Mouse (Mus musculus) heart, embryonic 16.5 days (tissue): Measurements from ENCODE around the gene Rgs10. TPM values are rescaled to one million over a fixed set of nuclear protein-coding genes. Genes with fewer than 3 reads are reported as not detected.

Experiments used
- ATAC-seq: fragments of 200-750 bp; cut with Nextera tagmentation; replicated peaks from 2 replicates; pipeline ENCODE4 v1.8.0; 2017; ENCODE audit warnings: moderate number of reproducible peaks; ENCODE audit not compliant: insufficient read depth, low FRiP score; ENCODE audit errors: extremely low read depth
- H3K27ac ChIP-seq: fragments of 300-500 bp; sonication (generic); 2 replicates; pipeline ENCODE4 v1.5.1; 2014; ENCODE audit warnings: mild to moderate bottlenecking, low read length, control low read depth, moderate library complexity
- H3K27me3 ChIP-seq: fragments of 300-500 bp; sonication (generic); 2 replicates; pipeline ENCODE4 v1.6.1; 2014; ENCODE audit warnings: low read length, mixed read lengths; ENCODE audit not compliant: control insufficient read depth, insufficient read depth
- H3K36me3 ChIP-seq: fragments of 300-500 bp; sonication (generic); 2 replicates; pipeline ENCODE4 v1.6.1; 2014; ENCODE audit not compliant: control insufficient read depth, insufficient read depth
- H3K4me1 ChIP-seq: fragments of 300-500 bp; sonication (generic); 2 replicates; pipeline ENCODE4 v1.6.1; 2014; ENCODE audit warnings: low read length, mixed read lengths; ENCODE audit not compliant: control insufficient read depth, insufficient read depth
- H3K4me2 ChIP-seq: fragments of 300-500 bp; sonication (generic); 2 replicates; pipeline ENCODE4 v1.6.1; 2014; ENCODE audit warnings: low read depth, mild to moderate bottlenecking, control low read depth, low read length
- H3K4me3 ChIP-seq: fragments of 300-500 bp; sonication (generic); 2 replicates; pipeline ENCODE4 v1.5.1; 2014; ENCODE audit warnings: mild to moderate bottlenecking, control low read depth, low read length
- H3K9ac ChIP-seq: fragments of 300-500 bp; sonication (generic); 2 replicates; pipeline ENCODE4 v1.6.1; 2014; ENCODE audit warnings: low read length, control low read depth
- H3K9me3 ChIP-seq: fragments of 300-500 bp; sonication (generic); replicated peaks from 2 replicates; pipeline ENCODE4 v1.6.1; 2016; ENCODE audit warnings: low read length; ENCODE audit not compliant: control insufficient read depth
- WGBS: fragments of 180-500 bp; shearing (Covaris S2); extraction: QIAGEN DNeasy Blood & Tissue Kit; methylation state at CpG from one replicate; pipeline ENCODE4 v1.1.7; 2014; 5-methylcytosine and 5-hydroxymethylcytosine counted together
- polyA plus RNA-seq: library from polyadenylated mRNA; unstranded; fragments of >200 nt; fragmentation: Nextera tagmentation; extraction: Ambion mirVana; gene quantifications from 2 replicates; pipeline ENCODE4 v1.2.1, GENCODE M21; 2015

Gene Rgs10
- polyA plus RNA-seq = 10.1 and 11.6 TPM in 2 replicates

DNA sequence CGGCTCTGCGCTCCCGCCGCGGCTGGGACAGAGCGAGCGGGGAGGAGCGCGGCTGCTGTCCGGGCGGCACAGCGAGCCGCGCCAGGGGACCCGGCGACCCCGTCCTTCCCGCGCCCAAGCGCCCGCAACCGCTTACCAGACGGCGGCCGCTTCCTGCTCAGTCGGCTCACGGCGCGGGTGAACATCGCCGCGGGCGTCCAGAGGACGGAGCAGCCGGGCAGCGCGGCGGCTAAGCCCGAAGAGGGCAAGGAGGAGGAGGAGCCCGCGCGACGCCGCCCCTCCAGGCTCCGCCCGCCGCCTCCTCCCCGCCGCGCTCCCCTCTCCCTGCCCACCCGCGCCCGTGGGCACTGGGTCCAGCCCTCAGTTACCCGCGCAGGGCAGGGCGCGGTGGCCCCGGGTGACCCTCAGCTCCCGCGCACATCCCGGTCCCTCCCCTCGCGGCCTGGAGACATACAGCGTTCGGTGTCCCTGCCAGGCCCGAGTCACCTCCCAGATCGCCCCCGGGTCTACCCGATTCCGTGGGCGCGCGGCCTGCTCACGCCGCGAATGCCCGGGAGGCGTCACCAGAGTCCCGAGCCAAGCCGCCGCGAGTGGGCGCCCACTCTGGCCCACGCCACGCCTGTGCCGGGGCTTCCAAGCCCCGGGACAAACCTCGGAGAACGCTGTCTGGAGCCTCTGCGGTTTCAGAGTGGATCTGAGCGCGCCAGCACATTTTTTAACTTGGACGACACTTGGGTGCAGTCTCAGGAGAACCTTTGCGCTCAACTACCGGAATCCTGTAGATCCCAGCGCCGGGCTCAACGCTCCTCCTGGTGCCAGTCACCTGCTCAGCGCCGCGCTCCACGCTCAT, at the start of gene Rgs10:
Rgs10 (minus strand) TSS at position 829 of the 850 bp plus-strand sequence.
- Histone ChIP-seq H3K9me3 (no peaks in the 10 kb centered on the region), H3K4me1 (peaks cover 13% of the 10 kb centered on the region), H3K9ac (peak within 1 kb of the TSS; percentile 77), H3K27me3 (peaks cover 29% of the 10 kb centered on the region), H3K4me2 (peak within 1 kb of the TSS; percentile 99), H3K36me3 (no peaks in the 10 kb centered on the region), H3K27ac (no peak within 1 kb of the TSS), H3K4me3 (peak within 1 kb of the TSS; percentile 62)
- under 1% methylated on average over 80 of the region's 102 CpGs for WGBS
- ATAC-seq = peak; percentile 85

DNA sequence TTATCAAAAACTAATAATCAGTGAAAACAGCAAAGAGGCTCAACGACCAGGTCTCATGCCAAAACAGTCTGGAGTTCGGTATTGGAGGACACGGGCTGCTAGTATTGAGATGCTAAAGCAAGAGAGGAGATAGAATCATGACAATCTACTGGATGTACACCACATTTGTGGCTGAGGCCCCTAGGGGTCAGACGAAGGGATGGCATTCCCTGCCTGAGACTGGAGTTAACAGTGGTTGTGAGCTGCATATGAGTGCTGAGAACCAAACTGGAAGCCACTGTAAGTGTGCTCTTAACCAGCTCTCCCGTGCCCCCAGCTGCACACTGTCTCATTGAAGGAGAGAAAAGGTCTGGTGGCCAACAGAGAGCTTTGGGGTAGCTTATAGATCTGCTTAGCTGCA, 43.8 kb upstream of the Rgs10 start:
- Histone ChIP-seq H3K27me3 (no peaks in the 10 kb centered on the region), H3K27ac (no peak overlapping the region), H3K4me2 (peak overlapping the region; percentile 84), H3K9ac (no peak overlapping the region; the same call in 1 of the 2 replicates), H3K36me3 (no peaks in the 10 kb centered on the region), H3K4me1 (peaks cover 17% of the 10 kb centered on the region), H3K4me3 (peak overlapping the region; percentile 91; the same call in 1 of the 2 replicates), H3K9me3 (no peaks in the 10 kb centered on the region)
- 73% methylated on average over 5 of the region's 5 CpGs for WGBS
- no peak for ATAC-seq

DNA sequence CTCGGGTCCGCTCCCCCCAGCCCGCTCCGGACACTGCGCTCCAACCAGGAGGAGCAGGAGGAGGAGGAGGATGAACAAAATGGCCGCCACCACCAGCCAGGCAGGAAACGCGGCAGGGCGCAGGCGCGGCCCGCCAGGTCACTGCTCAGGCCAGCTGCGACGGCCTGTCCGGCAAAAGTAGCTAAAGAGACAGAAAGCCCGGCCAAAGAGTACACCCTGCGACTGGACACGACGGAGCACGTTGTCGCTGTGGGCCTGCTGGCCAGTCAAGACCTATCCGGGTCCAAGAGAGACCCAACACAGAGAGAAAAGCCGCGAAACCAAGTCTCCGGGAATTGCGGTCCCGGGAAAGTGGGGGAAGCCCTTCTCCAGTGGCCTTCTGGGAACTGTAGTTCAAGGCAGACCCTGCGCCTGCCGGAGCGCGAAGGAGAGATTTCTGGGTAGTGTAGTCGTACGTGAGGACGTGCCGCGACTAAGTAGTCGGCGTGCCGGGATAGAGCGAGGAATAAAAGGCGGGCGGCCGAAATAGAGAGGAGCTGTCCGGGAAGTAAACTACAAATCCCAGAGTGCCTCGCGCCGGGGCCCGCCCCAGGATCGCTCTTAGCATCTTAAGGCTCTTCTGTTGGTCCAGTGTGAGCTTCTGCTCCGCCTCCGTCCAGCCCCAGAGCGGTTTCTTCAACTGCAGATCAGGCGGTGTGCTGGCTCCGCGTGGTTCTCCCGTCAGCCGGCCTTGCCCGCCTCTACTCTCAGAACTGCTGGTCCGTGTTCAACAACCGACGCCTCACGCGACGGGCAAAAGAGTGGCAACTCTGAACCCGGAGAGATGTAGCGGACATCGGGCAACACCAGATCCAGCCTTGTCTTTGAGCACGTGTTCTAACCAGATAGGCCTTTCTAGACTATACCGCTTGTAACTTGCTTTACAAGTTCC, 43.0 kb upstream of the Rgs10 start, which contains the start of gene Tial1:
Tial1 (minus strand) TSS at position 433 of the 931 bp plus-strand sequence.
- Histone ChIP-seq H3K4me3 (peak within 1 kb of the TSS; percentile 91), H3K4me2 (peak within 1 kb of the TSS; percentile 84), H3K9ac (peak within 1 kb of the TSS; percentile 97), H3K27me3 (no peaks in the 10 kb centered on the region), H3K36me3 (no peaks in the 10 kb centered on the region), H3K9me3 (no peaks in the 10 kb centered on the region), H3K27ac (peak within 1 kb of the TSS; percentile 98), H3K4me1 (peaks cover 17% of the 10 kb centered on the region)
- under 1% methylated on average over 69 of the region's 69 CpGs for WGBS
- peak; percentile 98 for ATAC-seq

DNA sequence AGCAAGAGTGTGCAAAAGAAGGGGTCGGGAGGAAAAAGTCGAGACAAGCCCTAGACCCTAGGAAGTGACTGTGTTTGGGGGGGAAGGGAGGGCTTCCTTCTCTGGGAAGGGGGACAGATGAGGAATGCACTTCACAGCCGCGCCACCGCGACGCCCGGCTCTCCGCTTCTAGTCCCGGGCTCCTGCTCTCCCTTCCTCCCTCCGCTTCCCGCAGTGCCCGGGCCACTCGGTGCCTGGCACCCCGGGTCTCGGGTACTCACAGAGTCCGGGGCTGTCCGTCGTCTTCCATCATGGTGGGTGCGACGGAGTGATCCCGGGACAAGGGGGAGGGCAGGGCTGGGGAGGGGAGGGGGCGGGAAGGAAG, 42.3 kb upstream of the Rgs10 start:
- 1% methylated on average over 22 of the region's 23 CpGs for WGBS
- no peaks in the 10 kb centered on the region for H3K27me3 ChIP-seq

DNA sequence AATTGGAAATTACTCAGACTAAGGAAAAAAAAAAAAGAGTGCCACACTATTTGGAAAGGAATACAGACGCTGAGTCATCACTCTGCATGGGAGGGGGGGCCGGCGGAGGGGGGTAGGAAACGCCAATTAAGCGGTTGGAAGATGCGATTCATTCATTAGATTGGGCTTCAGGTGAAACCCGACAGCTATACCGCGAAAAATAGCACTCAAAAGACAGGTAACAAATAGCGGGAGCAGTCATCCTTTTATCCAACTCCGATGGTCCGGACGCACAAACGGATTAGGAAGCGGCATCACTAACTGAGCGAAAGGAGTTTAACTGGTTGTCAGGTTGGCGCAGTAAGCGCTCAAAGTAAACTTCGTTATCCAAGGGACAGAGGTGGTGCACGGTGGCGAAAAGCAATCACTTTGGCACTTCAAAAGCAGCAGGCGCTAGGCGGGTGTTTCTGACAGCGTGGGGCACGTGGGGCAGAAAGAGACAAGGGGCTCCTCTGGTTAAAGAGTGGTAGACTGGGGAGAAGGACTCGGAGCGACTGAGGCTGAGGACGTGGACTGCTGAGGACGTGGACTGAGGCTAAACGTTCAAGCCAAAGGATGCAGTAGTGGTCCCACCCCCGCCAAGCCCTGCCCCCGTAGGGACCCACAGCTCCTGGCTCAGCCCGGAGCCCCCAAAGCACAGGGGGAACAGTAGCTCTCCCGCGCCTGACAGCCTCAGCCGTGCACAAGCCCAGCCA, 41.7 kb upstream of the Rgs10 start:
- peaks cover 17% of the 10 kb centered on the region for H3K4me1 ChIP-seq
- peak overlapping the region; percentile 98 for H3K27ac ChIP-seq
- no peaks in the 10 kb centered on the region for H3K9me3 ChIP-seq
- peak overlapping the region; percentile 78 for H3K4me2 ChIP-seq
- H3K27me3 ChIP-seq = no peaks in the 10 kb centered on the region
- peak overlapping the region; percentile 97 for H3K9ac ChIP-seq
- WGBS = under 1% methylated on average over 36 of the region's 36 CpGs
- no peaks in the 10 kb centered on the region for H3K36me3 ChIP-seq
- no peak for ATAC-seq
- H3K4me3 ChIP-seq = peak overlapping the region; percentile 91

More for the DNA sequence above, 42.3 kb upstream of the Rgs10 start:
- Histone ChIP-seq H3K4me1 (peaks cover 17% of the 10 kb centered on the region), H3K9ac (peak overlapping the region; percentile 97), H3K27ac (peak overlapping the region; percentile 98), H3K36me3 (no peaks in the 10 kb centered on the region), H3K9me3 (no peaks in the 10 kb centered on the region), H3K4me2 (peak overlapping the region; percentile 78), H3K4me3 (peak overlapping the region; percentile 91)
- ATAC-seq = no peak; the same call in 1 of the 2 replicates

DNA sequence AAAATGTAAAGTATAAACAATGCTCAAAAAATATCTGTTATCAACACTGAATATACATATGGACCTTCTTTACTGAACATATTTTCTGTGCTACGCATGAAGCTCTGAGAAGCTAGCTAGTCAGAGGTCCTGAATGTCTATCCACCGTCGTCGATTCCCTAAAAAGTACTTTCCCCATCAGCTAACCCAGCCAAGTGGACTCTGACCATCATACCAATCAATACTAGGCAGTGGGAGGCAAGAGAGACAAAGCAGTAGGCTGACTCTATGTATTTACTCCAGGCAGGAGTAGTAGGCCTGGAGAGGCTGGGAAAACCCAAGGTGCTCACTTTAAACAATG, 41.2 kb upstream of the Rgs10 start:
- ATAC-seq = no peak
- Histone ChIP-seq H3K27ac (peak overlapping the region; percentile 20; the same call in 1 of the 2 replicates), H3K27me3 (no peaks in the 10 kb centered on the region), H3K4me2 (peak overlapping the region; percentile 78), H3K9ac (peak overlapping the region; percentile 97), H3K9me3 (no peaks in the 10 kb centered on the region), H3K36me3 (no peaks in the 10 kb centered on the region), H3K4me1 (peaks cover 17% of the 10 kb centered on the region), H3K4me3 (peak overlapping the region; percentile 91)
- 13% methylated on average over 4 of the region's 4 CpGs for WGBS

DNA sequence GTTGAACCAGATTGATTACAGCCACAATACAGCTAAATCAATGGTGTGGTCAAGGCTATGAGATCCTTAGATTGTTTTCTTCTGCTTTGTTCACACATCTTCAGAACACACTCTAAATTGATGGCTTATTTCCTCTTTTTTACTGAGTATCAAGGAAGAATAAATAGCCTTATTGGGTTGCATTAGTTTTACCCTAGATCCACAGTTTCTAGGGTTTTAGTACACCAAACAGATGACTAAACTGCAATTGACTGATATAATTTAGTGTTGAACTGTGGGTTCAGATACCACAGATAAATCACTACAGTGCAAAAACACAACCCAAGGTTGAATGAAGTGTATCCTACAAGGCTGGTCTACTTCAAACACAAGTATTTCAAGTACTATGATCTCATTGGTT, 39.5 kb upstream of the Rgs10 start:
- Histone ChIP-seq H3K9ac (no peak overlapping the region), H3K27me3 (no peaks in the 10 kb centered on the region), H3K4me2 (no peak overlapping the region), H3K4me3 (no peak overlapping the region), H3K36me3 (peaks cover 11% of the 10 kb centered on the region), H3K4me1 (peaks cover 17% of the 10 kb centered on the region), H3K27ac (no peak overlapping the region), H3K9me3 (no peaks in the 10 kb centered on the region)
- ATAC-seq = no peak

DNA sequence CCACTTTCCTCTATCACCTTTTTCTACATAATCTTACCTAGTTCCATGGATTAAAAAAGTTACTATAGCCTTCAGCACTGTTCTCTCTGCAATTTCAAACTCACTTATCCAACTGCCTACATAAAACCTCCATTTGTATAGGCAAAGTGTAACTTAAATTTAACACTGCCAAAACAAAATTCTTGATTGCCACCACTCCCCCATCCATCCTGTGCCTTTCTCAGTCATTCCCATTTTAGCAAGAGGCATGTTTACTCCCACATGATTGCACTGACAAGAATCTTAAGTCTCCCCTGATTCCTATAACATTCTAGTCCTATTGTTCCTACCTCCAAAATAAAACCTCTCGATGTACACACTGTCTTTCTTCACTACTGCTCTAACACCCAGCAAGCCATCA, 34.2 kb upstream of the Rgs10 start:
- peaks cover 4% of the 10 kb centered on the region; the same call in 1 of the 2 replicates for H3K4me1 ChIP-seq
- no peak overlapping the region for H3K27ac ChIP-seq
- H3K9me3 ChIP-seq = no peaks in the 10 kb centered on the region
- no peak overlapping the region for H3K9ac ChIP-seq
- no peak overlapping the region for H3K4me2 ChIP-seq
- no peaks in the 10 kb centered on the region for H3K27me3 ChIP-seq
- 91% methylated on average over 1 of the region's 1 CpGs for WGBS
- ATAC-seq = no peak
- H3K36me3 ChIP-seq = peaks cover 31% of the 10 kb centered on the region
- H3K4me3 ChIP-seq = no peak overlapping the region
